Mouse (Mus musculus) T-helper 1 cell (primary cell): ENCODE data around the gene Rreb1.

ENCODE experiments used
- in situ Hi-C: fragments of 300-600 bp; cut with MboI, MseI; formaldehyde crosslinking; loops from one replicate; pipeline ENCODE4 v1.15.1; 2025; ENCODE audit warnings: high pct_unique_total_duplicates

Rreb1 gene

DNA sequence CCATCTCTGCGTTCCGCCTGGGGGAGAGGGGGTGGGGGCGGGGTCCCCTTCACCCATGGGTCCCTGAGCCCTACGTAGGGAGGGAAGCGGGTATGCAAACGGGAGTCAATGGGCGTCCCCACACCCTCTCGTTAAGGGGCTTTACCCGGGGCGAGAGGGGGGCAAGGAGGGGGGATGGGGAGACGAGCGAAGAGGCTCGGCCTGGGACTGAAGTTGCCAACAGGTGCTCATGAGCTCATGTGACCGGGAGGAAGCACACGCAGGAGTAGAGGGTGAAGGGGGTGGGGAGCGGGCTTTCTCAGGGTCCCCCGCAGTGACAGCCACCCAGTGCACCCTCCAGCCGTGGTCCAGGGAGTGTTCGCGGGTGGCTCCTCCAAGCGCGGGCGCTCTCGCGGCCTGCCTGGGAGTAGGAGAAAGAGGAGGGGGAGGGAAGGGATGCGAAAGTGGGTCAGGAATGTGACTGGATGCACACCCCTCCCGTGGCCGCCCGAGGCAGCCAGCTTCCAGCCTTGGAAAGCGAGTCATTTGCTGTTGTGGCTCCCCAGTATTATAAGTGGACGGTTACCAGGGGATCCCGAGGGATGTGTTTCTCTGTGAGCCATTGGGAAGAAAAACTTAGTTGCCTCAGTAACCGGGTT, 513 bp downstream of the Rreb1 start:
- in situ Hi-C loops = no loop called here

DNA sequence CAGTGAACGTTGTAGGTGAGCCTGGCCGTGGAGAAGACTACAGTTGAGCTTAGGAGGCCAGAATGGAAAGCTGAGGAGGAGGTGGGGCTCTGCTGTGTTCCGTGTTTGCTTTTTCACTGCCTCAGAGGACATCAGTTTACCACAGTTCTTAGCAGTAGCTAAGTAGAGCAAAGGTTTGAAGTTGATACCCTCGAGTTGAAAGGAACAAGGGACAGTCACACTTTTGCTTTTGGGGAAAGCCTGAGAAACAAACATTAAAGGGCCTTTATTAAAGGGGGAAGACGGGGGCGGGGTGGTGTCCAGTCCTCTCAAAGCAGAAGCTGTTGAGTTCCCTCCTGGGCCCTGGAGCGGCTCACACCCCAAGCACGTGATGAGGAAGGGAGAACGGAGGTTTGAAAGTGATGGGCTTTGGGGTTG, 1.1 kb downstream of the Rreb1 start:
- in situ Hi-C loops = no loop called here

DNA sequence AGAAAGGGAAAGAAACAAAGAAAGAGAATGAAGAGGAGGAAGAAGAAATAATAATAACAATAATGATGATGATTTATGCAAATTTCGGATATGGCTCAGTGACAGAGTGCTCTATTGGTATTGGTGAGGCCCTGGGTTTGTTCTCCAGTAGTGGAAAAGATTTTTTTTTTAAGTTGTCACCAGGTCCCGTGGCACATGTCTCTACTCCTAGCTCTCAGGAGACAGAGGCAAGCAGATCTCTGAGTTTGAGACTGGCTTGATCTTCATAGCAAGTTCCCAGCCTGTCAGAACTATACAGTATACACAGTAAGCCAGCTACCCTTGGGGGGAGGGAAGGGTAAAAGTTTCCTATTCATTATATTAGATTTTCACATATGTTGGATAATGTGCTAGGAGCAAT, 3.4 kb downstream of the Rreb1 start:
- in situ Hi-C loops = no loop called here

DNA sequence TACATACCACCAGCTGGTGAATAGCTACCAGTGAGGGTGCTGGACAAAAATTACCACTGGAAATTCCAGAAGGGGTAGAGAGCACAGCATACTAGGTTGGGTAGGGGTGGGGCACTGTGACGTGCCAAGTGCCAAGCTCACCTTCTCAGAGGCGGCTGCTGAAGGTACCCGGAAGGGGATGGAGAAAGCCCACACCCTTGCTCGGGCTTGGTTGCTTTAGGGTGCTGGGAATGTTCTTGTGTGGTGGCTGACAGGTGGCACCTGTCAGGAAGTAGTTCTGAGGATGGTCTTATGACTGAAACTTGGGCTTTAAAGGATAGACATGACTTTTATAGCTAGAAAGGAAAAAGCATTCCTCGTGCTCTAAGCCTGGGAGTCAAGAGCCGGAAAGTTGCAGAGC, 3.9 kb downstream of the Rreb1 start:
- in situ Hi-C loops = no loop called here

DNA sequence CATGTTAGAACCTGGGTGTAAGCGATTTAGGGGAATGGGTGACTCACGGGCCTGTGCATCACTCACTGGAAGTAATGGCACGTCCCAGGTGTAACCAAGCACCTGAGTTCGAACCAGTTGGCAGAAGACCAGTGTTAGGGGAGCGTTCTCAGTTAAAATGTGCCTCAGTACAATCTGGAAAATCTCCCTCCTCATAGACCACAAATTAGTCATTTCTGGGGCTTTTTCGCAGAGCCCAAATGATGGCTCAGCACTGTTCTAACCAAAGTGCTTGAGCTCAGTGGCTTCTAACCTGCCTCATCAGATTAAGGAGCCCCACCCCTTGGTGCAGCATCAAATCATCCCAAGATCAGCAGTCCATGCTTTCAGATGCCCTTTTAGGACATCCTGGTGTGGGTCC, 5.5 kb downstream of the Rreb1 start:
- in situ Hi-C loops = no loop called here

DNA sequence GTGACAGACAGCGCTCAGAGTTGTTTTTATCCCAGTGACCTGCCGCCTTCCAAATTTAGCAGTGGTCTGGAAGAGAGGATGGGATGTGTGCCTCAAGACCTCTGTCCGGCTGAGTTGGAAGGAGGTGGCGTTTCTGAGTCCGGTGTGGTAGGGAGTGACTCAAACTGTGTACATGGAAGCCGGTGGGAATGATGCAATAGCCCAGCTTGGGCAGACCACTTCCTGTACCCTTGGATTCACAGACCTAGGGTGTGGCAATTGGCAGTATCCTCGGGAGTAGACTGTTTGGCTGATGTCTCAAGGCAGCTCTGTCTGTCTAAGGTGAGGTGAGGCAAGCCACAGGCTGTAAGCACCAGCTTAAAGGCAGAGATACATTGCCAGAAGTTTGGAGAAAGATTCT, 6.0 kb downstream of the Rreb1 start:
- in situ Hi-C loops = no loop called here

DNA sequence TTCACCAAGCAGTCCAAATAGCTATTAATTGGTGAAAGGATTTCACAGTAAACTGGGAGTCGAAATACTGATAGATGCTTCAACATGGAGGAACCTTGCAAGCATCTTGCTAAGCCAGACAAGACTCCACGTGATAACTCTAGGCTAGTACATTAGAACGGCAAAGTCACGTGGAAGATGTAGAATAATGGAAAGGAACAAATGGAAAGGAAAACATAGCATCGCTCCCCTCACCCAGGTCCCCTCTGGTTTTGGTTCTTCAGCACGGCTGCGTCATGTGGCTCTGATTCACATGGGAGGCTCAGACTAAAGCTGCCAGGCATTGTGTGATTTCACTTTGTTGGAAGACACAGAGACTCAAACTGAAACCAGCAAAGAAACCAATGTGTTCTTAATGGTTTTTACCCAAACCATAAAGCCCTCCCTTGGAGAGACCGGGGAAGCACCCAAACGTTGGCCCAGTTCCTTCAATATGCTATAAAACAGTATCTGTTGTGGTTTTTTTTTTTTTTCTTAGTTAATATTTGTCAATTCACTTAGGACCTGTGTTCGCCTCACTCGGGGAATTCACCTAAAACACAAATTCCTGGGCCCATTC, 14.6 kb downstream of the Rreb1 start:
- in situ Hi-C loops = no loop called here

DNA sequence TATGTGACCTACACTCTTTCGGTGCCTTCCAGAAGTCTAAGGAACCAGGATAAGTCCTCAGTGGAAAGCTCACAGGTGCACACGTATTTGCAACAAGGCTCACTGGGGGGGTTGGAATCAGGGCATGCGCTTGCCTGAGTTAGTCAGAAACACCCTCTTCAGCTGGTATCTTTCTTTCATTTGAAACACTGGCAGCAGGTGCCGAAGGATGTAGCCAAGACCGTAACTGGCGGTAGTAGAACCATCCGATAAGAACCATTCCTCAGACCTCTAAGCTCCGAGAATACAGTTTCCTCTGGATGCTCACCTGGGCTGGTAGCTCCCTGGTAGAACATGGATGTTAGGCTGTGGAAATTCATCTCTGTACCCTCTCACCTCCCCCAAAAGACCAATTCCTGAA, 20.6 kb downstream of the Rreb1 start:
- in situ Hi-C loops = no loop called here

DNA sequence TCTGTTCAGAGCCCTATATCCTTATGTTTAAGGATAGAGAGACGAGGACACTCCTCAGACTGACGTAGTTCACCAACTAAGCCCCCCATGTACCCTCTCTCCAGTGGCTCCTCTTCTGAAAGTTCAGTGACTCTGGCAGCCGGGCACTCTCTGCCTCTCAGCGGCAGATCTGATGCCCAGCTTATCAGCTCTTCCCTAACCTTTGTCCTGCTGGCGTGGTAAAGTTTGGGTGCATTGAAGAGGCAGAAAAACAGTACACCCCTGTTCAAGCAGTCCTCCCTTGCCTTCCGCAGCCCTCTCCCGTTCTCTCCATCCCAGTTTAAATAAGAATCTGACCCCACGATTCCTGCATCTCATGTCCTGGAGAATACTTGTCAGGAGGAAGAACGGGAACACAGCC, 21.2 kb downstream of the Rreb1 start:
- in situ Hi-C loops = no loop called here

DNA sequence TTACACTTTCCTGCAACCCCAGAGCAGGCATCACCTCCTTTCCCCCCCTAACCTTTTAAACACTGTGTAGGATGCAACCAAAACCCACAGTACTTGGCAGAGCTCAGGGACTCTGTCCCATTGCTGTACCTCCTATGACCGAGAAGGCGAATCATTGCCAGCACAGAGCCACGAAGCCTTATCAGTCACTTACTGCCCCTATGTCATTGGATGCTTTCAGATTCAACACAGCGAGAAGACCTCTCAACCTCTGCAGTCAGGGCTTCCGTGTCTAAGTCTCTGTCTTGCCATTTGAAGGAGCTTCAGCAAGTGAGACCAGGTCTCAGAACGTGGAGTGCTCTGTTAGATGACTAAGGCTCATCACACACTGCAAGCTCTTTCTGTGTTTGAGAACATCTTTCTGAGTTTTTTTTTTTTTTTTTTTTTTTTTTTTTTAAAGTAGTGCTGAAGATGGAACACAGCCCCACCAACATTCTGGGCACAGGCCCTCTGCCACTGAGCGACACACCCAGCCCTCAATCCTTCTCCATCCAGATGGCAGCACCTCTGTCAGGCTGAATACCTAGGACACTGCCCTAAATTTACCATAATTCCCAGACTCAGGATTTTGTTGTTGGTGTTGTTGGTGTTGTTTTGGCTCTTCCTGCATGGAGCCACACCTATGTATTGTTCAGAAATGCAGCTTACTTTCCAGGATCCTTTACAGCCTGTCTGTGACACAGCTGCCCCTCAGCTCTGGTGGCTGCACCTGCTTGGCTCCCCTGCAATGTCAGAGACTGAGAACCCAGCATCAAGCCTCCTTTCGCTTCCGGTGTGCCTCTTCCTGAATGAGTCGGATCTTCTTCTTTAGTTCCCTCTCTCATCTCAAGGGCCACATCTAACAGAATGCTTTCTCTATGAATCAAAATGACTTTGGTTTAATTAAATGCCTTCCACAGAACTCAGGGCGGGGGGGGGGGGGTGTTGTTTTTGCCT, 23.2 kb downstream of the Rreb1 start:
- in situ Hi-C loops = no loop called here

DNA sequence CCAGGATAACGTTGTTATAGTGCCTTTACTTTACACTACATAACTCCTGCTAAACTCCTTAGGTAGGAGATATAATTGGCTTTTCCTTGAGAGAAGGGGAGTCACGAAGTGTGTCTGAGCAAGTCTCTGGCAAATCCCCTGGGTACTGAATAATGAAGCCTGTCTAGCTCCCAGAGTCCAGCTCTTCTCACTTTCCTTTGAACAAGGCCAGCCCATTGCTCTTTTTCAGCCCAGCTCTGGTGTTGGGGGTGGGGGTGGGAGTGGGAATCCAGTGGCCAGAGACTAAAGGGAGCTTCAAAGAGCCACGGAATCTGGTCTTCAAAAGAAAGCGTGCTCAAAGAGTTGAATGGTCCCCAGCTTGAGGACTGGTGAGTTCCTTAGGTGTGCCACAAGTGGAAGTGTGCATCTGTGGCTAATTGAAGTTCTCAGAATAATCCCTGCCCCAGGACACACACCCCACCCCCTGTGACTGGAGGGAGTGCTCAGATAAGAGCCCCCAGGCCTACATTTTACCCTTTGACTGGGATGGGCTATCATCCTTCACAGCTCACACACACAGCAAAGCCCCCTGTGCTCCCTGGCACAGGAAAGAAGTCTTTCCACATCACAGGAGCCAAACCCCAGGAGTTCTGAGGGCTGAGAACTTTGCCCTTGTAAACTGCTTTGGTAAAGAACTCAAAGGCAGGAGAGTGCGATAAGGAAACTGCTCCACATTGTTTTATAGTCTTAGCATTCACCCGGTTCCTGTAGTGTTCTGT, 24.2 kb downstream of the Rreb1 start:
- in situ Hi-C loops = no loop called here

DNA sequence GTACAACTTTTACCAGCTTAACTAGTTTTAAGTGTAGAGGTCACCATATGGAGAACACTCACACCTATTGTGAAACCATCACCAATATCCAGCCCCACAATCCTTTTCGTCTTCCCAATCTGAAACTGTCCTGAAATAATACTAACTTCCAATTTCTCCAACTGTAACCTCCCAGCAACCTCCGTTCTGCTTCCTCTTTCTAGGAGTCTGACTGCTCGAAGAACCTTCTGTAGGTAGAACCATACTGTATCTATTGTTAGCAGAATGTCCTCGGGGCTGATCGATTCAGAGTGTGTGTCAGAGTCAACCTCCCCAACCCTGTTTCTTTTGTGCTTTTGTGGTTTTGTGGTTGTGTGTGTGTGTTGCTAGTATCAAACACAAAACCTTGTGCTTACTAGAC, 25.0 kb downstream of the Rreb1 start:
- in situ Hi-C loops = no loop called here

DNA sequence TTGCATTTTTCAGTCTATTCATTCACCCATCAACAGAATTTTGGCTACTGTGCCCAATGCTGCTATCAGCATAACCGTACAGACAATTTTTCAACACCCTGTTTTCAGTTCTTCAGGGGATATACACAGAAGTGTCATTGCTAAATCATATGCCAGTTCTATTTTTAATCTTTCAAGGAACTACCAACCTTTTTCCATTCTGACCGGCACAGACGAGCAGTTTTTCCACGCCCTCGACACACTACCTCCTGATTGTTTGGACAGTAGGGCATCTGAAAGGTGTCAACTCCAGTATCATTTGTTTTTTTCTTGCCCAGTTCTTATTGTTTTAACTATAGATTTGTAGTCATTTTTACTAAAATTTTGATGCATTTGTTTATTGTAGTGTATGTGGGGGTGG, 25.8 kb downstream of the Rreb1 start:
- in situ Hi-C loops = no loop called here

DNA sequence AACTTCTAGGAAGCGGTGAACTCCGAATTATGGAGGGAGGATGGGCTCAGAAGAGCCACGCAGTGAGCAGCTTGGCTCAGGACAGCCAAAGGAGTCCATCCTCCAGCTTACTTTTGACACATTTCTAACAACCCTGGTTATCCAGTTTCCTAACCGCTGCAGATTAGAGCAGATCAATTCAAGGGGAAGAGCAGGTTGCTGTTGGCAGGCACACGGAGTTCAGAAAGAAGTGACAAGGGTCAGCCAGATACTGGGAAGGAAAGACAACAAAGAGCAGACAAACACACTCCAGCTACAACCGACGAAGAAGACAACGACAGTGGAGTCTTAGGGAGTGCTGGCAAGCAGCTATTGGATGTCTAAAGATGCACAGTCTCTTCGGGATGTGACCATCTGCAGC, 36.8 kb downstream of the Rreb1 start:
- in situ Hi-C loops = no loop called here

DNA sequence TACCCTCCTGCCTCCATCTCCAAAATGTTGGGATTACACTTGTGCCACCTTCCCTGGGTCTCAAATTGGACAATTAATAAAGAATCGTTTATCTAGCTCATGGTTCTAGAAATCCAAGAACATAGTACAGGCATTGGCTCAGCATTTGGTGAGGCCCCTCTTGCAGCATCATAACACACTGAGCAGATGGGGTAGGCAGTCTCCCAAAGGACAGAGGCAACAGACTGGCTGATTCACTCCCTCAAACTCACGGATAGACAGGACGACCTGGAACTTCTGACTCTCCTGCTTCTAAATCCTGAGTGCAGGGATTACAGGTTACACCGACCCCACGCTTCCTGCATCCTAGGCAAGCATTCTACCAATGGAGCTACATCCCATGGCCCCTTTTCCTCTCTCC, 38.5 kb downstream of the Rreb1 start:
- in situ Hi-C loops = no loop called here

DNA sequence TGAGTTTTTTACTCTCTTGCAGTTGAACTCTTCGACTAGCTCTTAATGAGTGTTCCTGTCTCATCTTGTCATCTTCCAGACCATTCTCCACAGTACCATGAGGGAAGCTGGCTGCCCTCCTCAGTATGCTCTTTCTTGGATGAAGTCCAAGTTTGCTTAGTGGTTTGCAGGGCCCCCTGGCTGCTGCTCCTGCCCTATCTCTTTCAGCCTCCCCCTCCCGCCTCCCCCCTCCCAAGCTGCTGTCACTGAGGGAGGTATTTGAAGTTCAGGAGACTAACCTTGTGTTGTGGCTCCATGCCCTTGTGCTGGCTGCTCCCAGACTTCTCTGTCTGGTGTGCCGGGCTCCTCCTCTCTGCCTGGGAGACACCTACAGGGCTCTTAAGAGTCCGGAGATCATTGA, 43.2 kb downstream of the Rreb1 start:
- in situ Hi-C loops = no loop called here

DNA sequence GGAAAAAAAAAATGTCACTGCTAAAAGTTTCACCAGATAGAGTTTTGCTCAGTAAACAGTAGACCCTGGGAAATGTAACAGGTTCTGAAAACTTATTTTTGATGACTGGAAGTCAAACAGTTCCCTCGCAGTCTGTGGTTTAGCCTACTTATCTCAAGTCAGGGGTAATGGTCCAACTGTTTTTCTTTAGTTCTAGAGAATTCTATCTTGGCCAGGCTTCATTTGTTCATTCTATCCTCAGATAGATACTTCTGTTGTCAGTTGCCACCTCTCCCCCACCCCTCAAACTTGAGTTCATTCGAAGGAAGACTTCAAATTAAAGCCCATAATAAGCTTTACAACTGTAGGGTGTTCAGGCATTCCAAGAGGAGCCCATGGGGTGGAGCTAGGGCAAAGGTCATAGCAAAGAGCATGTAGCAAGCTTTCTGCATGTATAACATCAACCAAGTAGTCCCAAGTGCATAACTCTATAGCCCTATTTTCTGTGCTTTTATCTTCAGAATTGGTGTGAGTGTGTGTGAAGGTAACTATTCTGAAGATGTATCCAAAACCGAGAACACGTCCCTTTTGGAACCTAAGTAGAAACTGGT, 46.2 kb downstream of the Rreb1 start:
- in situ Hi-C loops = no loop called here

DNA sequence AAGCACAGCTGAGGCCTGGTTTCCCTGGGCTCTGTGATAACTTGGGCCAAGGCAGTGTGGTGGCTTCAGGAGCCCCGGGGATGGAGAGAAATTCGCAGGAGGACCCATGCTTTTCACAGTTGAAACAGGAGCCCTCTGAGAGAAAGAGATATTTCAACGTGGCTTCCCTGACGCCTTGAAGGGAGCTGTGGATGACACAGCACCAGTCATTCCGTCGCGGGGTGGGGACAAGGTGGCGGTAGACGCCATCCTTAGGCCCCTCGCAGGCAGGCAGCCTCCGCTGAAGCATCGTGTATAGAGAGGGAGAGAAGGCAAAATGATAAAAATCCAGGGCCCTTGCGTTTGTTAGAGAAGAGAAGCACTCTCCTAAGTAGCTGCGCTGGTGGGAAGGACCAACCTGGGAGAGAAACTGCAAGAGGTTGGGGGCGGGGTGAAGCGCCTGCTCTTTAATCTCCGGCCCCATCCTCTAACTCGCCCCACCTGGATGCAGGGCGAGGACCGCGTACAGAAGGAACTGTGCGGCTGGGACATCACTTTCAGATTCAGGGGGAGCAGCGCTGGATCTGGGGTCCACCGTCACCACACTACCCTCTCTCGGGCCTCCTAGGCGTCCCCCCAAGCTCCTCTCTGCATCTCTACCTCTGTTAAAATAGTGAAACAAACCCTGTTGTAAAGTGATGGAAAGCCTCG, 46.9 kb downstream of the Rreb1 start:
- in situ Hi-C loops = no loop called here

DNA sequence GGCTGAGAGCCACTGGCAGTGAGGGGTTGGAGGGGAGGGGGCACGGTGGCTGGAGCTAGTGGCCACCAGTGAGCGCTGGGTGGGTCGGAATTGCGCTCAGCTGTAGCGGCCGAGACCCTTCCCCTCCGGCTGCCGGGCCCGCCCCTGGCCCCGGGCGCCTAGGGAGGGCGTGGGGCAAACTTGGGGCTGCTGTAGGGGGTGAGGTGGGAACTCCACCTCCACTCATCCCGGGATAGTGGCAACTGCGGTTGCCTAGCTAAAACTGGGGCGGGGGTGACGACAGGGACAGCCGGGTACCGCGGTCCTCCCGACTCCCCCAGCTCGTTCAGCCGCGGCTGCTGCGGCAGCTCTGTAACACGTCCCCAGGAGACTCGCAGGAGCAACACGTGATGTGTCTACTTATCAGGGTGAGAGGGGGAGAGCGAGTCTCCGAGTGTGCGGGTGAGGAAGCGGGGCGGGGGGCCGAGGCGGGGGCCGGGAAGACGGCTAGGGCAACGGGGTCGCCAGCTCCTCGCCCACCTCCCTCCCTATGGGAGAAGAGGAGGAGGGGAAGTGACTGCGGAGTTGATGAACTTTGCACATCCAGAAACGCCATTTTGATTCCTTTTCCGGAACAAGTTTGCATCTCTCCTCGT, 47.6 kb downstream of the Rreb1 start:
- in situ Hi-C loops = no loop called here

DNA sequence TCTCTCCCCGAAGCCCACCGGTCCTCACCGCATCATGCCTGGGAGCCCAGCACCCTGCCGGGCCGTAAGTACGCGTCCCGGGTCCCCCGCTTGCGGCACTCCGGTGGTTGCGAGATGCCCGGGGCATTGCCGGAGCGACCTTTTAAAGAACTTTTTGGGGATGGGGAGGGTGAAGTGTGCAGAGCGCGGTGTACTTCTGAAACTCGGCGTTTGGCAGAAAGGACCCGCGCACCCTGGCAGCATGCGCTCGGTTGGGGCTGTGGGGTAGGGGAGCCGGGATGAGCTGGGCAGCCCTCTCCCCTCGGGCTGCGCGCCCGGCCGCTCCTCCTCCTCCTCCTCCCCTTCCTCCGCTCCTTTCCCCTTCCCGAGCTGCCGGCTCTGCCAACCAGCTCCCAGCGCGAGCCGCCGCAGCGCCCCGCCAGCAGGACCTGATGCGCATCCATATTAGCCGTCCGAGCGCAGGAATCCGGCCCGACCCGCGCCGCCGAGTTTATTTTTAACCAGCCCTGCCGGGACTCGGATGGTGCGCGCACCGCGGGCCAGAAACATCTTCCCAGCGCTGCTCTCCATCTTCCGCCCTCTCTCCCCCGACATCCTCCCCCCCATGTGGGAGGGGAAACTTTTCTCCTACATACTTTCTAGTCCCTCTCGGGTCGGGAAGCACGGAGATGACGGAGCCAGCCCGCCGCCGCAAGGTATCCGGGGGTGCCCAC, 48.2 kb downstream of the Rreb1 start:
- in situ Hi-C loops = no loop called here
